In the genomic region with DNA sequence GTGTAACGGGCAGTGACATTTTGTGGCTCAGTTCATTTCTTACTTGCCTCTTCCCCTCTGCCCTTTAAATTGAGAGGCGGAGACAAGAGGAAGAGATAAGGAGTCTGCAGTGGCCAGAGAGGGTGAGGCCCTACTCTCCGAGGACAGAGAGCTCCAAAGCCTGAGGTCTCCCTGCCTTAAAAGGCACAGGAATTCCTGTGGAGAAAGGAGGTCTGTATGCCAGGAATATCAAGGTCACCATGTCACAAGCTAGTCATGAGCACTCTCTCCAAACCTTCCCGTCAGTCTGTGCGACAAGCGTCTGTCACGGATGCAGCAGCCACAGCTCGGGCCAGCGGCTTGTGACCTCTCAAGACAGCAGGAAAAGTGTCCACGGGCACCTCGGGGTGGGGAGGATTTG, we compare ENCODE assay signal across 15 mouse cellular contexts. TPM values are rescaled to one million over a fixed set of nuclear protein-coding genes. Genes with fewer than 3 reads are reported as not detected.
DNase-seq lines count a peak whose midpoint lies in the region; ATAC-seq and TF ChIP-seq lines count a peak whose summit lies in the region.
"Had no signal": no experiment of that assay in that cellular context is flagged by ENCODE, and none has a peak within 500 bp of the region (broad histone marks: within the 10 kb centered on the region; RNA-seq: fewer than 3 reads in every experiment).

No protein-coding gene starts in this region.

- H3K27ac ChIP-seq in forebrain, embryonic 13.5 days, result no peak overlapping the region
- H3K27ac ChIP-seq: gastrocnemius, adult 2 months had no signal

- 23% methylated on average over 11 of the region's 11 CpGs for WGBS in lung, adult 2 months
- 80% methylated on average over 11 of the region's 11 CpGs for WGBS in forebrain, embryonic 13.5 days

- peak; percentile 43; the same call in 1 of the 2 replicates for ATAC-seq in common myeloid progenitor, adult 5-6 weeks (replicated peaks; ENCODE audit: low read depth, poor library complexity, severe bottlenecking)
- ATAC-seq in megakaryocyte-erythroid progenitor cell, adult 5-6 weeks (replicated peaks; ENCODE audit: low FRiP score, low TSS enrichment, poor library complexity, severe bottlenecking), result no peak
- no peak for ATAC-seq in forebrain, embryonic 13.5 days
- ATAC-seq: activated CD4-positive, CD25-positive, alpha-beta regulatory T cell, adult 4 months had no signal

- H3K9me3 ChIP-seq in forebrain, embryonic 13.5 days (replicated peaks), result no peaks in the 10 kb centered on the region

- no peak for TF ChIP-seq POLR2A in lung, adult 2 months (IDR thresholded peaks at IDR 0.05; ENCODE audit: borderline replicate concordance, extremely low read depth, low read depth, low read length)

- intact Hi-C loops in heart, postnatal 10 days (cut with DNase I), result no loop called here

- no peak overlapping the region for H3K9ac ChIP-seq in forebrain, embryonic 13.5 days

- H3K36me3 ChIP-seq in forebrain, embryonic 13.5 days (ENCODE audit: poor library complexity, severe bottlenecking), result no peaks in the 10 kb centered on the region

- H3K4me3 ChIP-seq in lung, adult 2 months (replicated peaks; ENCODE audit: extremely low read depth, low read depth, low read length), result no peak overlapping the region
- no peak overlapping the region for H3K4me3 ChIP-seq in forebrain, embryonic 13.5 days
- H3K4me3 ChIP-seq: gastrocnemius, adult 2 months had no signal

- peak; percentile 26 for DNase-seq in lung, postnatal 10 days
- DNase-seq in lung, adult 2 months, result no peak
- peak; percentile 83 to 90 for DNase-seq in heart, postnatal 10 days
- DNase-seq in lung, postnatal 4 days, result peak; percentile 15 to 32
- no peak for DNase-seq in right cerebral cortex, postnatal 14 days
- DNase-seq: cerebellum, adult 9-10 months; gastrocnemius, adult 2 months; layer of hippocampus, adult 9-11 months; spleen, adult 18-20 months; thymus, postnatal 14 days had no signal

- no peaks in the 10 kb centered on the region; the same call in 1 of the 2 replicates for H3K4me1 ChIP-seq in lung, adult 2 months (ENCODE audit: control insufficient read depth, insufficient read depth, low read length)
- peaks cover 9% of the 10 kb centered on the region for H3K4me1 ChIP-seq in forebrain, embryonic 13.5 days

- no peaks in the 10 kb centered on the region for H3K27me3 ChIP-seq in forebrain, embryonic 13.5 days

- no peak overlapping the region for H3K4me2 ChIP-seq in forebrain, embryonic 13.5 days

- no peak for TF ChIP-seq CTCF in lung, adult 2 months (IDR thresholded peaks at IDR 0.05; ENCODE audit: insufficient read depth, low read length)

RNA-seq across cellular contexts. Expression of a gene that starts 14.1 kb away (rescaled TPM):
- not detected in 2 replicates for polyA plus RNA-seq in lung, adult 2 months (2012; rRNA removed)
- total RNA-seq in common myeloid progenitor, adult 5-6 weeks (2017), result not detected in 2 replicates
- total RNA-seq in heart, postnatal 10 days (2021), result 100 to 1,000 TPM; 415 to 442 TPM
- total RNA-seq in megakaryocyte-erythroid progenitor cell, adult 5-6 weeks (2014; fragmentation: Nextera tagmentation), result not detected in 2 replicates
- total RNA-seq in megakaryocyte-erythroid progenitor cell, adult 5-6 weeks (2017), result not detected in 2 replicates
- not detected in 2 replicates for polyA plus RNA-seq in forebrain, embryonic 13.5 days (2015; fragmentation: Nextera tagmentation; extraction: Ambion mirVana)
- total RNA-seq: gastrocnemius, adult 2 months had no signal
- polyA plus RNA-seq: activated CD4-positive, CD25-positive, alpha-beta regulatory T cell, adult 4 months had no signal

RNA-seq across cellular contexts. Expression of a gene that starts 23.9 kb away (rescaled TPM):
- not detected in 2 replicates for polyA plus RNA-seq in lung, adult 2 months (2012; rRNA removed)
- not detected in 2 replicates for total RNA-seq in common myeloid progenitor, adult 5-6 weeks (2017)
- total RNA-seq in heart, postnatal 10 days (2021), result 1 to 10 TPM in 1 of 2 experiments, under 1 TPM in 1; 0.62 to 1.2 TPM
- not detected in 2 replicates for total RNA-seq in megakaryocyte-erythroid progenitor cell, adult 5-6 weeks (2014; fragmentation: Nextera tagmentation)
- not detected in 2 replicates for total RNA-seq in megakaryocyte-erythroid progenitor cell, adult 5-6 weeks (2017)
- 0.10 TPM in 1 of 2 replicates, not detected in the other for polyA plus RNA-seq in forebrain, embryonic 13.5 days (2015; fragmentation: Nextera tagmentation; extraction: Ambion mirVana)
- total RNA-seq: gastrocnemius, adult 2 months had no signal
- polyA plus RNA-seq: activated CD4-positive, CD25-positive, alpha-beta regulatory T cell, adult 4 months; neural tube, embryonic 11.5 days had no signal

RNA-seq across cellular contexts. Expression of a gene that starts 44.1 kb away (rescaled TPM):
- 22.4 and 22.9 TPM in 2 replicates for polyA plus RNA-seq in lung, adult 2 months (2012; rRNA removed)
- 144 and 171 TPM in 2 replicates for total RNA-seq in common myeloid progenitor, adult 5-6 weeks (2017)
- total RNA-seq in heart, postnatal 10 days (2021), result 10 to 100 TPM; 48.9 to 54.0 TPM
- 83.4 and 84.1 TPM in 2 replicates for total RNA-seq in megakaryocyte-erythroid progenitor cell, adult 5-6 weeks (2014; fragmentation: Nextera tagmentation)
- 161 and 180 TPM in 2 replicates for total RNA-seq in megakaryocyte-erythroid progenitor cell, adult 5-6 weeks (2017)
- polyA plus RNA-seq in forebrain, embryonic 13.5 days (2015; fragmentation: Nextera tagmentation; extraction: Ambion mirVana), result 123 and 144 TPM in 2 replicates

RNA-seq across cellular contexts. Expression of a gene that starts 53.0 kb away (rescaled TPM):
- 12.5 and 17.5 TPM in 2 replicates for polyA plus RNA-seq in lung, adult 2 months (2012; rRNA removed)
- total RNA-seq in common myeloid progenitor, adult 5-6 weeks (2017), result not detected in 2 replicates
- total RNA-seq in heart, postnatal 10 days (2021), result not detected
- not detected in 2 replicates for total RNA-seq in megakaryocyte-erythroid progenitor cell, adult 5-6 weeks (2014; fragmentation: Nextera tagmentation)
- not detected in 2 replicates for total RNA-seq in megakaryocyte-erythroid progenitor cell, adult 5-6 weeks (2017)
- polyA plus RNA-seq in forebrain, embryonic 13.5 days (2015; fragmentation: Nextera tagmentation; extraction: Ambion mirVana), result 9.7 and 16.4 TPM in 2 replicates
- total RNA-seq: gastrocnemius, adult 2 months had no signal
- polyA plus RNA-seq: activated CD4-positive, CD25-positive, alpha-beta regulatory T cell, adult 4 months had no signal

Comparison
In these comparisons a context has a peak if more than half of its experiments do, and no peak if none do; other contexts are left out.
1. DNase-seq: peak in lung, postnatal 10 days (single experiment), heart, postnatal 10 days (2 of 2) and lung, postnatal 4 days (2 of 2); none in lung, adult 2 months (single experiment) and right cerebral cortex, postnatal 14 days (single experiment).
2. RNA of a gene that starts 14.1 kb away (total RNA-seq): 415 to 442 TPM in heart, postnatal 10 days; not detected in common myeloid progenitor, adult 5-6 weeks and not detected in megakaryocyte-erythroid progenitor cell, adult 5-6 weeks; every median in the first group is over 100 times any median in the second.